Mouse (Mus musculus): ENCODE measurements at regions not wholly inside any gene's neighbourhood (a gene's known extent, or its start where the extent isn't known, plus 50 kb on each side); places are given as distances from the start of the nearest gene placed in this dataset.
"Not testable (repeated sequence)": the region's sequence is repeated elsewhere in the genome, so short reads cannot be mapped to it uniquely, and the experiment has no call there.

GRCm38 (mm10) chr17:82366001-82366400, 627.8 kb upstream of the Slc8a1 start:
- Histone ChIP-seq H3K27ac (no peak overlapping the region), H3K27me3 (no peaks in the 10 kb centered on the region), H3K36me3 (no peaks in the 10 kb centered on the region), H3K9ac (no peak overlapping the region), H3K4me2 (no peak overlapping the region), H3K4me3 (no peak overlapping the region), H3K9me3 (no peaks in the 10 kb centered on the region), H3K4me1 (no peaks in the 10 kb centered on the region)
- no peak for ATAC-seq (ENCODE audit: insufficient number of reproducible peaks, insufficient read depth, low FRiP score, low TSS enrichment, low read depth)
- 87% methylated on average over 4 of the region's 4 CpGs for WGBS

GRCm38 (mm10) chr17:82348636-82349035, 610.5 kb upstream of the Slc8a1 start:
- Histone ChIP-seq H3K9me3 (no peaks in the 10 kb centered on the region), H3K36me3 (no peaks in the 10 kb centered on the region), H3K4me2 (no peak overlapping the region), H3K4me3 (no peak overlapping the region), H3K9ac (no peak overlapping the region), H3K27me3 (no peaks in the 10 kb centered on the region), H3K27ac (no peak overlapping the region), H3K4me1 (no peaks in the 10 kb centered on the region)
- ATAC-seq (ENCODE audit: insufficient number of reproducible peaks, insufficient read depth, low FRiP score, low TSS enrichment, low read depth) = no peak

- no peak overlapping the region for H3K27ac ChIP-seq
- no peaks in the 10 kb centered on the region for H3K4me1 ChIP-seq
- no peak overlapping the region for H3K9ac ChIP-seq
- no peak for ATAC-seq (ENCODE audit: insufficient number of reproducible peaks, insufficient read depth, low FRiP score, low TSS enrichment, low read depth)
- no peak overlapping the region for H3K4me2 ChIP-seq
- 88% methylated on average over 5 of the region's 5 CpGs for WGBS
- no peaks in the 10 kb centered on the region for H3K36me3 ChIP-seq
- H3K27me3 ChIP-seq = no peaks in the 10 kb centered on the region
- H3K4me3 ChIP-seq = no peak overlapping the region
- no peaks in the 10 kb centered on the region for H3K9me3 ChIP-seq
Observed at GRCm38 (mm10) chr17:82331429-82331828, 593.3 kb upstream of the Slc8a1 start.

- Histone ChIP-seq H3K27me3 (no peaks in the 10 kb centered on the region), H3K9ac (no peak overlapping the region), H3K4me3 (no peak overlapping the region), H3K36me3 (no peaks in the 10 kb centered on the region), H3K4me2 (no peak overlapping the region), H3K9me3 (no peaks in the 10 kb centered on the region; the same call in 1 of the 2 replicates), H3K27ac (no peak overlapping the region), H3K4me1 (no peaks in the 10 kb centered on the region)
- WGBS = 77% methylated on average over 5 of the region's 5 CpGs
- no peak for ATAC-seq (ENCODE audit: insufficient number of reproducible peaks, insufficient read depth, low FRiP score, low TSS enrichment, low read depth)
Observed at GRCm38 (mm10) chr17:82312191-82312590, 574.0 kb upstream of the Slc8a1 start.

- no peaks in the 10 kb centered on the region; the same call in 1 of the 2 replicates for H3K9me3 ChIP-seq
- no peak overlapping the region for H3K4me3 ChIP-seq
- H3K27ac ChIP-seq = no peak overlapping the region
- H3K4me1 ChIP-seq = no peaks in the 10 kb centered on the region
- no peaks in the 10 kb centered on the region for H3K27me3 ChIP-seq
- no peak overlapping the region for H3K4me2 ChIP-seq
- no peaks in the 10 kb centered on the region for H3K36me3 ChIP-seq
- no peak overlapping the region for H3K9ac ChIP-seq
- ATAC-seq (ENCODE audit: insufficient number of reproducible peaks, insufficient read depth, low FRiP score, low TSS enrichment, low read depth) = no peak
Observed at GRCm38 (mm10) chr17:82306347-82306746, 568.2 kb upstream of the Slc8a1 start.

- Histone ChIP-seq H3K27me3 (no peaks in the 10 kb centered on the region), H3K4me2 (no peak overlapping the region), H3K27ac (no peak overlapping the region), H3K9ac (no peak overlapping the region), H3K36me3 (no peaks in the 10 kb centered on the region), H3K4me3 (no peak overlapping the region), H3K4me1 (no peaks in the 10 kb centered on the region), H3K9me3 (no peaks in the 10 kb centered on the region)
- ATAC-seq (ENCODE audit: insufficient number of reproducible peaks, insufficient read depth, low FRiP score, low TSS enrichment, low read depth) = no peak
- WGBS = 80% methylated on average over 3 of the region's 3 CpGs
Observed at GRCm38 (mm10) chr17:82277728-82278127, 539.6 kb upstream of the Slc8a1 start.

- H3K4me3 ChIP-seq = no peak overlapping the region
- no peak overlapping the region for H3K27ac ChIP-seq
- ATAC-seq (ENCODE audit: insufficient number of reproducible peaks, insufficient read depth, low FRiP score, low TSS enrichment, low read depth) = no peak
- no peaks in the 10 kb centered on the region for H3K36me3 ChIP-seq
- no peaks in the 10 kb centered on the region for H3K27me3 ChIP-seq
- H3K9ac ChIP-seq = no peak overlapping the region
- H3K4me1 ChIP-seq = no peaks in the 10 kb centered on the region
- WGBS = 76% methylated on average over 4 of the region's 4 CpGs
- no peak overlapping the region for H3K4me2 ChIP-seq
- H3K9me3 ChIP-seq = no peaks in the 10 kb centered on the region
Observed at GRCm38 (mm10) chr17:82273946-82274345, 535.8 kb upstream of the Slc8a1 start.

- Histone ChIP-seq H3K9ac (no peak overlapping the region), H3K9me3 (no peaks in the 10 kb centered on the region), H3K36me3 (no peaks in the 10 kb centered on the region), H3K4me1 (no peaks in the 10 kb centered on the region), H3K27me3 (no peaks in the 10 kb centered on the region), H3K4me2 (no peak overlapping the region), H3K27ac (no peak overlapping the region), H3K4me3 (no peak overlapping the region)
- WGBS = 88% methylated on average over 1 of the region's 1 CpGs
- ATAC-seq (ENCODE audit: insufficient number of reproducible peaks, insufficient read depth, low FRiP score, low TSS enrichment, low read depth) = no peak
Observed at GRCm38 (mm10) chr17:82272845-82273244, 534.7 kb upstream of the Slc8a1 start.

- ATAC-seq (ENCODE audit: insufficient number of reproducible peaks, insufficient read depth, low FRiP score, low TSS enrichment, low read depth); H3K4me1 ChIP-seq: not testable (repeated sequence)
- 96% methylated on average over 5 of the region's 5 CpGs for WGBS
Observed at GRCm38 (mm10) chr17:82266842-82267241, 528.7 kb upstream of the Slc8a1 start.

GRCm38 (mm10) chr17:82252362-82252761, 514.2 kb upstream of the Slc8a1 start:
- Histone ChIP-seq H3K4me2 (no peak overlapping the region), H3K9me3 (no peaks in the 10 kb centered on the region), H3K4me3 (no peak overlapping the region), H3K9ac (no peak overlapping the region), H3K4me1 (no peaks in the 10 kb centered on the region), H3K27me3 (no peaks in the 10 kb centered on the region), H3K27ac (no peak overlapping the region), H3K36me3 (no peaks in the 10 kb centered on the region)
- 97% methylated on average over 2 of the region's 2 CpGs for WGBS
- ATAC-seq (ENCODE audit: insufficient number of reproducible peaks, insufficient read depth, low FRiP score, low TSS enrichment, low read depth) = no peak

More at GRCm38 (mm10) chr17:82266842-82267241, 528.7 kb upstream of the Slc8a1 start:
- not testable (repeated sequence) for H3K9me3 ChIP-seq, H3K36me3 ChIP-seq, H3K27ac ChIP-seq, H3K4me3 ChIP-seq, H3K27me3 ChIP-seq, H3K4me2 ChIP-seq, H3K9ac ChIP-seq

- H3K4me2 ChIP-seq = no peak overlapping the region
- H3K27ac ChIP-seq = no peak overlapping the region
- H3K9me3 ChIP-seq = no peaks in the 10 kb centered on the region
- H3K9ac ChIP-seq = no peak overlapping the region
- no peaks in the 10 kb centered on the region for H3K27me3 ChIP-seq
- no peak overlapping the region for H3K4me3 ChIP-seq
- H3K4me1 ChIP-seq = no peaks in the 10 kb centered on the region
- no peak for ATAC-seq (ENCODE audit: insufficient number of reproducible peaks, insufficient read depth, low FRiP score, low TSS enrichment, low read depth)
- no peaks in the 10 kb centered on the region for H3K36me3 ChIP-seq
Observed at GRCm38 (mm10) chr17:82251841-82252240, 513.7 kb upstream of the Slc8a1 start.

GRCm38 (mm10) chr17:82238361-82238760, 500.2 kb upstream of the Slc8a1 start:
- Histone ChIP-seq H3K9me3 (no peaks in the 10 kb centered on the region), H3K36me3 (no peaks in the 10 kb centered on the region), H3K9ac (no peak overlapping the region), H3K27me3 (no peaks in the 10 kb centered on the region), H3K4me2 (no peak overlapping the region), H3K27ac (no peak overlapping the region), H3K4me1 (peaks cover 4% of the 10 kb centered on the region; the same call in 1 of the 2 replicates), H3K4me3 (no peak overlapping the region)
- no peak for ATAC-seq (ENCODE audit: insufficient number of reproducible peaks, insufficient read depth, low FRiP score, low TSS enrichment, low read depth)
- WGBS = 62% methylated on average over 1 of the region's 1 CpGs

- no peak overlapping the region for H3K27ac ChIP-seq
- no peaks in the 10 kb centered on the region for H3K36me3 ChIP-seq
- no peak overlapping the region for H3K4me3 ChIP-seq
- ATAC-seq (ENCODE audit: insufficient number of reproducible peaks, insufficient read depth, low FRiP score, low TSS enrichment, low read depth) = peak; percentile 78
- H3K4me1 ChIP-seq = peaks cover 4% of the 10 kb centered on the region; the same call in 1 of the 2 replicates
- H3K9ac ChIP-seq = no peak overlapping the region
- no peaks in the 10 kb centered on the region for H3K9me3 ChIP-seq
- no peak overlapping the region for H3K4me2 ChIP-seq
- 12% methylated on average over 2 of the region's 2 CpGs for WGBS
- no peaks in the 10 kb centered on the region for H3K27me3 ChIP-seq
Observed at GRCm38 (mm10) chr17:82237456-82237855, 499.3 kb upstream of the Slc8a1 start.
